Mouse (Mus musculus) C2C12 (cell line): ENCODE measurements around the gene H2-K1. TPM values are rescaled to one million over a fixed set of nuclear protein-coding genes. Genes with fewer than 3 reads are reported as not detected.

ENCODE experiments used
- H3K27me3 ChIP-seq: one replicate; pipeline ENCODE4 v1.6.1; 2011; ENCODE audit not compliant: control insufficient read depth, insufficient read depth, insufficient read length
- H3K36me3 ChIP-seq: one replicate; pipeline ENCODE4 v1.6.1; 2011; ENCODE audit not compliant: control insufficient read depth, insufficient read depth
- H3K4me3 ChIP-seq: one replicate; pipeline ENCODE4 v1.5.1; 2011; ENCODE audit warnings: mild to moderate bottlenecking, control low read depth; ENCODE audit not compliant: poor library complexity, insufficient read depth, severe bottlenecking
- H3K79me2 ChIP-seq: one replicate; pipeline ENCODE4 v1.6.1; 2011; ENCODE audit not compliant: control insufficient read depth, insufficient read depth
- H3K79me3 ChIP-seq: one replicate; pipeline ENCODE4 v1.6.1; 2011; ENCODE audit warnings: low read depth, control low read depth
- H3ac ChIP-seq: one replicate; pipeline ENCODE3; 2011; ENCODE audit warnings: low read depth; ENCODE audit not compliant: control insufficient read depth, insufficient read length
- CEBPB ChIP-seq: IDR thresholded peaks from one replicate; pipeline ENCODE4 v1.6.1; 2011; ENCODE audit warnings: low read depth, mild to moderate bottlenecking, control low read depth, moderate library complexity
- CTCF ChIP-seq: IDR thresholded peaks from one replicate; pipeline ENCODE4 v1.5.1; 2011; ENCODE audit not compliant: control insufficient read depth, insufficient read depth, insufficient read length
- FOSL1 ChIP-seq: IDR thresholded peaks from one replicate; pipeline ENCODE4 v1.8.0; 2011; ENCODE audit warnings: mild to moderate bottlenecking, low read length; ENCODE audit not compliant: poor library complexity, insufficient read depth, severe bottlenecking
- MAX ChIP-seq: IDR thresholded peaks from one replicate; pipeline ENCODE4 v1.6.1; 2011; ENCODE audit warnings: mild to moderate bottlenecking, control low read depth
- MYOD1 ChIP-seq: IDR thresholded peaks from one replicate; pipeline ENCODE4 v1.6.1; 2011; ENCODE audit warnings: low read depth; ENCODE audit not compliant: control insufficient read depth, insufficient read length
- MYOG ChIP-seq: IDR thresholded peaks from one replicate; pipeline ENCODE4 v1.6.1; 2011; ENCODE audit not compliant: control insufficient read depth, insufficient read length; ENCODE audit errors: extremely low read depth
- USF1 ChIP-seq: IDR thresholded peaks from one replicate; pipeline ENCODE4 v1.6.1; 2011; ENCODE audit warnings: low read depth, mild to moderate bottlenecking, control low read depth, moderate library complexity
- polyA plus RNA-seq: library from polyadenylated mRNA; unstranded; fragments of >200 nt; fragmentation: generic; extraction: Trizol; gene quantifications from one replicate; pipeline ENCODE4 v1.2.1, GENCODE M21; 2012; ENCODE audit warnings: missing spikeins

Gene H2-K1
- polyA plus RNA-seq, 1 experiment, result 19.0 TPM

- Histone ChIP-seq H3ac (no peak overlapping the region), H3K79me3 (no peaks in the 10 kb centered on the region), H3K79me2 (no peaks in the 10 kb centered on the region), H3K36me3 (no peaks in the 10 kb centered on the region), H3K4me3 (no peak overlapping the region), H3K27me3 (peaks cover 17% of the 10 kb centered on the region)
- no peak for TF ChIP-seq FOSL1
- no peak for TF ChIP-seq CEBPB
- TF ChIP-seq MYOD1, result no peak
- no peak for TF ChIP-seq MAX
- no peak for TF ChIP-seq USF1
- no peak for TF ChIP-seq CTCF
- no peak for TF ChIP-seq MYOG
Observed at GRCm38 (mm10) chr17:33980181-33981035, 19.7 kb downstream of the H2-K1 start.

- Histone ChIP-seq H3K4me3 (no peak overlapping the region), H3K79me3 (no peaks in the 10 kb centered on the region), H3K27me3 (peaks cover 20% of the 10 kb centered on the region), H3K79me2 (no peaks in the 10 kb centered on the region), H3ac (no peak overlapping the region), H3K36me3 (no peaks in the 10 kb centered on the region)
- TF ChIP-seq CTCF (no peak), FOSL1 (no peak), MYOD1 (no peak), CEBPB (no peak), USF1 (no peak), MYOG (no peak), MAX (no peak)
Observed at GRCm38 (mm10) chr17:33979512-33980050, 20.6 kb downstream of the H2-K1 start.

GRCm38 (mm10) chr17:33978631-33979031, 21.5 kb downstream of the H2-K1 start:
- H3K79me2 ChIP-seq, result no peaks in the 10 kb centered on the region
- H3K79me3 ChIP-seq, result no peaks in the 10 kb centered on the region
- no peak overlapping the region for H3K4me3 ChIP-seq
- no peak for TF ChIP-seq MAX
- no peaks in the 10 kb centered on the region for H3K36me3 ChIP-seq
- peaks cover 24% of the 10 kb centered on the region for H3K27me3 ChIP-seq
- no peak overlapping the region for H3ac ChIP-seq

- no peaks in the 10 kb centered on the region for H3K79me3 ChIP-seq
- no peak overlapping the region for H3K4me3 ChIP-seq
- H3K27me3 ChIP-seq, result peaks cover 24% of the 10 kb centered on the region
- no peak overlapping the region for H3ac ChIP-seq
- no peaks in the 10 kb centered on the region for H3K79me2 ChIP-seq
- no peak for TF ChIP-seq MYOD1
- TF ChIP-seq MAX, result no peak
- TF ChIP-seq MYOG, result no peak
- no peak for TF ChIP-seq FOSL1
- TF ChIP-seq USF1, result no peak
- TF ChIP-seq CTCF, result no peak
- TF ChIP-seq CEBPB, result no peak
- no peaks in the 10 kb centered on the region for H3K36me3 ChIP-seq
Observed at GRCm38 (mm10) chr17:33977861-33978557, 22.1 kb downstream of the H2-K1 start.

GRCm38 (mm10) chr17:33973572-33973971, 26.6 kb downstream of the H2-K1 start:
- no peak for TF ChIP-seq MYOG
- TF ChIP-seq MAX, result no peak
- no peak for TF ChIP-seq FOSL1
- TF ChIP-seq CTCF, result no peak
- TF ChIP-seq CEBPB, result no peak
- TF ChIP-seq MYOD1, result no peak
- TF ChIP-seq USF1, result no peak
- peaks cover 18% of the 10 kb centered on the region for H3K27me3 ChIP-seq
- H3K4me3 ChIP-seq, result no peak overlapping the region
- H3K79me2 ChIP-seq, result no peaks in the 10 kb centered on the region
- no peaks in the 10 kb centered on the region for H3K79me3 ChIP-seq
- no peaks in the 10 kb centered on the region for H3K36me3 ChIP-seq
- no peak overlapping the region for H3ac ChIP-seq
